Mouse (Mus musculus): ENCODE data around the gene Trpm2. TPM values are rescaled to one million over a fixed set of nuclear protein-coding genes. Genes with fewer than 3 reads are reported as not detected.
"Not testable (repeated sequence)": the region's sequence is repeated elsewhere in the genome, so short reads cannot be mapped to it uniquely, and the experiment has no call there.

The Trpm2 gene
- 0.07 and 0.13 TPM in 2 replicates for polyA plus RNA-seq (2014; fragmentation: Nextera tagmentation; extraction: Ambion mirVana)

DNA sequence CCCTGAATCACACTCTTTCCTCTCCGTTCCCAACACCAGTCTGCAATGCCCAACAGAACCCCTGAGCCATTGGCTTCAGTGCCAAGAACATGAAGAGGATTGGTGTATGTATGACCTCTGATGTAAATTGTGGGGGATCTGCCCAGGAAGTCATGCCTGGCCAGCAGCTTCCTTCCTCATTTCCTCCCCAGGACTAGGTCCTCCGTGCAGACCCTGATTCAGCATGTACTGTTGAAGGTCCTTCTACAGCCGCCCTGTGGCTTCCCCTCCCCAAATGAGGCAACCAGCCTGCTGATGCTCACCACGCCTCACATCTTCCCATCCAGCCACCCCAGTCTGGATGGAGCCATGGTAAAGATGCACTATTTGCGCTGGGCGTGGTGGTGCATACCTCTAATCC is at the start of gene Trpm2:
Trpm2 (minus strand) TSS at position 83 of the 400 bp plus-strand sequence.
- no peak within 1 kb of the TSS for H3K9ac ChIP-seq (ENCODE audit: low read depth, low read length)

DNA sequence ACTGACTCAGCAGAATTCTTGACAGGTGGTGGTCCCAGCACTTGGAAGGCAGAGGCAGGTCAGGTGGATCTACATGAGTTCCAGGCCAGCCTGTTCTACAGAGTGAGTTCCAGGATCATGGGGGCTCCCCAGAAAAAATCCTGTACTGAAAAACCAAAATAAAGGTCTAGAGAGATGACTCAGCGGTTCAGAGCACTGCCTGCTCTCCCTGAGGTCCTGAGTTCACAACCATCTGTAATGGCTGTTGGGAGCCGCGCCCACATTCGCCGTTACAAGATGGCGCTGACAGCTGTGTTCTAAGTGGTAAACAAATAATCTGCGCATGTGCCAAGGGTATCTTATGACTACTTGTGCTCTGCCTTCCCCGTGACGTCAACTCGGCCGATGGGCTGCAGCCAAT is 49.6 kb upstream of the Trpm2 start:
- not testable (repeated sequence) for H3K27ac ChIP-seq (ENCODE audit: low read depth, low read length)

More for the DNA sequence above, at the start of gene Trpm2:
- Histone ChIP-seq H3K27ac (ENCODE audit: low read depth, low read length) (no peak within 1 kb of the TSS), H3K4me3 (ENCODE audit: low read depth, low read length) (peak within 1 kb of the TSS; percentile 31), H3K9me3 (replicated peaks; ENCODE audit: control insufficient read depth, low read length) (no peaks in the 10 kb centered on the region), H3K36me3 (ENCODE audit: control insufficient read depth, insufficient read depth, low read length) (no peaks in the 10 kb centered on the region), H3K4me1 (ENCODE audit: control insufficient read depth, insufficient read depth, low read length) (peaks cover 4% of the 10 kb centered on the region; the same call in 1 of the 2 replicates), H3K4me2 (peak within 1 kb of the TSS; percentile 63), H3K27me3 (ENCODE audit: control insufficient read depth, insufficient read depth, low read length) (peaks cover 35% of the 10 kb centered on the region)
- 63% methylated on average over 6 of the region's 6 CpGs for WGBS (ENCODE audit: insufficient replicate concordance)
- ATAC-seq (replicated peaks; ENCODE audit: insufficient number of reproducible peaks, low FRiP score, low TSS enrichment), result no peak

DNA sequence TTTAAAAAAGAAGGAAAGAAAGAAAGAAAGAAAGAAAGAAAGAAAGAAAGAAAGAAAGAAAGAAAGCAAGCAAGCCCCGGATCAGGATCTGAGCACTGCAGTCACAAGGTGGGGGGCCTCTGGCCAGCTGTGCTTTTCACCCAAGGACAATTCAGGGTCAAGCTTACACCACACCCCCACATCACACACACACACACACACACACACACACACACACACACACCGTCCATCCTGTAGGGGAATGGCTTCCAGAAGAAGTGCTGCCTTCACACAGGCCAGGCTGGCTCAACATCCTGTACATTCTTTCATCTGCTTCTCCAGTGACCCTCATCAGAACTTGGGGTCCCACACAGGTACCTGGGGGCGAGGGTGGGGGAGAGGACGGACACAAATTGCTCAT is 48.9 kb upstream of the Trpm2 start:
- H3K36me3 ChIP-seq (ENCODE audit: control insufficient read depth, insufficient read depth, low read length), result no peaks in the 10 kb centered on the region
- 85% methylated on average over 4 of the region's 4 CpGs for WGBS (ENCODE audit: insufficient replicate concordance)

More for the DNA sequence above, 49.6 kb upstream of the Trpm2 start:
- not testable (repeated sequence) for H3K4me2 ChIP-seq; H3K27me3 ChIP-seq (ENCODE audit: control insufficient read depth, insufficient read depth, low read length); H3K4me1 ChIP-seq (ENCODE audit: control insufficient read depth, insufficient read depth, low read length); H3K9ac ChIP-seq (ENCODE audit: low read depth, low read length); H3K4me3 ChIP-seq (ENCODE audit: low read depth, low read length); H3K36me3 ChIP-seq (ENCODE audit: control insufficient read depth, insufficient read depth, low read length); ATAC-seq (replicated peaks; ENCODE audit: insufficient number of reproducible peaks, low FRiP score, low TSS enrichment); H3K9me3 ChIP-seq (replicated peaks; ENCODE audit: control insufficient read depth, low read length)
- 96% methylated on average over 6 of the region's 11 CpGs for WGBS (ENCODE audit: insufficient replicate concordance)

DNA sequence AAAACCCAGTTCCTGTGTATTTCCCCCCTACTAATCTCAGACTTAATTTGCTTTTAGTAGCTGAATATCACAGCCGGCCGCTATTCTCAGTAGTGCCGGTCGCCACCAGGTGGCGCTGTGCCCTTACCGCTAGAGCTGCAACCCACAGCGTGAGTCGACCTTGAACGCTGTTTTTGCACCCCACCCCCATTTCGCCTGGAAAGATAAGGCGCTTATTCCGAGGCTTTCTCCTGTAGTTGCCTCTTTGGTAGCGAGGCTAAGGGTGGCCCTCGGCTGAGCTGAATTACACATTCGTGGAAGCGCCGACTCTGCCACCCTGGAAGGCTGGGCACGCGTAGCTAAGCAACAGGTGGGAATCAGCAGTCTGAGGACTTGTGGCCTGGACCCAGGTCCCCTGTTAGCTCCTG is 48.4 kb upstream of the Trpm2 start:
- Histone ChIP-seq H3K27me3 (ENCODE audit: control insufficient read depth, insufficient read depth, low read length) (no peaks in the 10 kb centered on the region), H3K4me1 (ENCODE audit: control insufficient read depth, insufficient read depth, low read length) (no peaks in the 10 kb centered on the region), H3K4me3 (ENCODE audit: low read depth, low read length) (peak overlapping the region; percentile 22), H3K9ac (ENCODE audit: low read depth, low read length) (peak overlapping the region; percentile 43; the same call in 1 of the 2 replicates), H3K9me3 (replicated peaks; ENCODE audit: control insufficient read depth, low read length) (no peaks in the 10 kb centered on the region; the same call in 1 of the 2 replicates), H3K27ac (ENCODE audit: low read depth, low read length) (no peak overlapping the region), H3K4me2 (peak overlapping the region; percentile 55), H3K36me3 (ENCODE audit: control insufficient read depth, insufficient read depth, low read length) (no peaks in the 10 kb centered on the region)
- 19% methylated on average over 19 of the region's 19 CpGs for WGBS (ENCODE audit: insufficient replicate concordance)
- peak; percentile 49; the same call in 1 of the 2 replicates for ATAC-seq (replicated peaks; ENCODE audit: insufficient number of reproducible peaks, low FRiP score, low TSS enrichment)

More for the DNA sequence above, 48.9 kb upstream of the Trpm2 start:
- Histone ChIP-seq H3K9ac (ENCODE audit: low read depth, low read length) (no peak overlapping the region), H3K4me3 (ENCODE audit: low read depth, low read length) (no peak overlapping the region), H3K9me3 (replicated peaks; ENCODE audit: control insufficient read depth, low read length) (no peaks in the 10 kb centered on the region; the same call in 1 of the 2 replicates), H3K4me2 (no peak overlapping the region), H3K4me1 (ENCODE audit: control insufficient read depth, insufficient read depth, low read length) (no peaks in the 10 kb centered on the region), H3K27ac (ENCODE audit: low read depth, low read length) (no peak overlapping the region), H3K27me3 (ENCODE audit: control insufficient read depth, insufficient read depth, low read length) (no peaks in the 10 kb centered on the region)
- no peak for ATAC-seq (replicated peaks; ENCODE audit: insufficient number of reproducible peaks, low FRiP score, low TSS enrichment)

DNA sequence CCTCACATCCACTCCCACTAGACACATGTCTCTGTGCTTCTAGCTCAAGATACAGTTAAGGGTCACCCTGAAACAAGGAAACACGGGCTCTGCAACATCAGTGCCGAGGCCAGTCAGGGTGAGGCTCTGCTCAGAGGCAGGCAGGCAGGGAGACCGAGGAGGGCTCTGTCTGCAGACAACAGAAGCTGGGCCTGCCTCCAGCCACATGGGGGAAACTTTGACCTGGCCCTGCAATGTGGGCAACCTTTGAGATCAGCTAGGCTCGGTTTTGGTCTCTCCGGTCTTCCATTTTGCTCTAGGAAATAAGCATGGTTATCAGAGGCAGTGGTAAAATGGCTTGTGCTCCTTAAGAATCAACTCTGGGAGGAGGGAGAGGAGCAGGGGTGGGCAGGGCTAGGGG is 46.0 kb upstream of the Trpm2 start:
- ATAC-seq (replicated peaks; ENCODE audit: insufficient number of reproducible peaks, low FRiP score, low TSS enrichment), result no peak
- Histone ChIP-seq H3K27ac (ENCODE audit: low read depth, low read length) (no peak overlapping the region), H3K9ac (ENCODE audit: low read depth, low read length) (no peak overlapping the region), H3K9me3 (replicated peaks; ENCODE audit: control insufficient read depth, low read length) (no peaks in the 10 kb centered on the region; the same call in 1 of the 2 replicates), H3K36me3 (ENCODE audit: control insufficient read depth, insufficient read depth, low read length) (no peaks in the 10 kb centered on the region), H3K4me1 (ENCODE audit: control insufficient read depth, insufficient read depth, low read length) (no peaks in the 10 kb centered on the region), H3K4me2 (no peak overlapping the region), H3K4me3 (ENCODE audit: low read depth, low read length) (no peak overlapping the region), H3K27me3 (ENCODE audit: control insufficient read depth, insufficient read depth, low read length) (no peaks in the 10 kb centered on the region)
- WGBS (ENCODE audit: insufficient replicate concordance), result 48% methylated on average over 5 of the region's 5 CpGs

DNA sequence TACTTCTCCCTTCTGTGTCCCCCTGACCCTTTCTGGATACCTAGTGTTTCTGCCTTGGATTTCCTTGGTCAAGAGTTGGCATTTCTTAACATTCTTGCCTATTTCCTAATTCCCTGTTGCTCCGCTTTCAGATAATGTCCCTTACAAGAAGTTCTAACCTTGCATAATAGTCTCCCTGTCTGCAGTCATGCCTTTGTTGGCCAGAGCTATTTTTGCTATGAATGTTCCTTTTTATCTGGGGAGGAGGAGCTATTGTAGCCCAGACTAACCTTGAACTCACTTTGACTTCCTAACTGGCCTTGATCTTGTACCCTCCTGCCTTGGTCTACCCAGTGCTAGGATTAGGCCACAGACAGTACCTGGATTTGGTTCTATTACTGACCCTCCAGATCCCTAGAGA is 45.1 kb upstream of the Trpm2 start:
- Histone ChIP-seq H3K4me1 (ENCODE audit: control insufficient read depth, insufficient read depth, low read length) (no peaks in the 10 kb centered on the region), H3K27ac (ENCODE audit: low read depth, low read length) (0 out of 2 replicates have a peak overlapping the region, but pooled peaks have one; percentile 36), H3K4me3 (ENCODE audit: low read depth, low read length) (no peak overlapping the region), H3K9ac (ENCODE audit: low read depth, low read length) (no peak overlapping the region), H3K9me3 (replicated peaks; ENCODE audit: control insufficient read depth, low read length) (no peaks in the 10 kb centered on the region; the same call in 1 of the 2 replicates), H3K4me2 (no peak overlapping the region), H3K36me3 (ENCODE audit: control insufficient read depth, insufficient read depth, low read length) (no peaks in the 10 kb centered on the region), H3K27me3 (ENCODE audit: control insufficient read depth, insufficient read depth, low read length) (no peaks in the 10 kb centered on the region)
- ATAC-seq (replicated peaks; ENCODE audit: insufficient number of reproducible peaks, low FRiP score, low TSS enrichment), result no peak
- WGBS (ENCODE audit: insufficient replicate concordance), result 69% methylated on average over 1 of the region's 1 CpGs

DNA sequence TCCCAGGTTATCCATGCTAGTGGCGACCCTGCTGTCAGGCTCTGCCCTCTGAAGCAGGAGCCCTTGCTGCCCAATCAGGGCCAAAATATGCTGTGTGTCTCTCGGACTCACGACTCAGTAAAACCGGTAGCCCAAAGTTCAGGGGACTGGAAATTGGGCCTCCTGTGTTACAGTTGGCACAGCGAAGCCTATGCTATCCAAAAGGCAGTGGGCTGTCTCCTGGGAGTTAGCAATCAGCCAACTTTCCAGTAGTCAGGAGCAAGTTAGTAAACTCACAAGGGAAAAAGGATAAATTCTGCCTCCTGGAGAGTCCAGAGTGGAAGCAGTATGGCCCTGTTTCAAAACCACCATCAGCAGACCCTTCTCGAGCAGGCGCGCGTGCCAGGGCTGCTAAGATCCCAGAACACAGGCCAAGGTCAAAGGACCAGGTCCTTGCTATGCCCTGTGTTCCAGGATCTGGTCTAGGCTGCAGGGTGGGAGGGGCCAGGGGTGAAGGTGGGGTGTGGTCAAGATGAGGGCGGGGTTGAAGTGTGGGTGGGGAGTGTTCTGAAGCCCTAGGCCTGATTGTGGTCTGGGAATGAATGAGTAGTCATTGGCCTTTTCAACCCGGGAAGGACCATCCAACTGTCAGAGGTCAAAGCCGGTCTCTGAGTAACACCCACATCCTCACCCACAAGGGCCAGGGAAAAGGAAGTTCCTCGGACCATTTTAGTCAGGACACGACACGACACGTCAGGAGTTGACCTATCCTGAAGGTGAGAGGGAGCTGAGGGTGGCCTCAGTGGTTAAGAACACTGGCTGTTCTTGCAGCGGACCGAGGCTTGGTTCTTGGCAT is 42.5 kb upstream of the Trpm2 start:
- Histone ChIP-seq H3K4me3 (ENCODE audit: low read depth, low read length) (no peak overlapping the region), H3K9me3 (replicated peaks; ENCODE audit: control insufficient read depth, low read length) (no peaks in the 10 kb centered on the region; the same call in 1 of the 2 replicates), H3K27me3 (ENCODE audit: control insufficient read depth, insufficient read depth, low read length) (no peaks in the 10 kb centered on the region), H3K27ac (ENCODE audit: low read depth, low read length) (no peak overlapping the region), H3K36me3 (ENCODE audit: control insufficient read depth, insufficient read depth, low read length) (no peaks in the 10 kb centered on the region), H3K4me2 (no peak overlapping the region), H3K4me1 (ENCODE audit: control insufficient read depth, insufficient read depth, low read length) (peaks cover 10% of the 10 kb centered on the region), H3K9ac (ENCODE audit: low read depth, low read length) (no peak overlapping the region)
- ATAC-seq (replicated peaks; ENCODE audit: insufficient number of reproducible peaks, low FRiP score, low TSS enrichment), result no peak
- WGBS (ENCODE audit: insufficient replicate concordance), result 88% methylated on average over 18 of the region's 18 CpGs

DNA sequence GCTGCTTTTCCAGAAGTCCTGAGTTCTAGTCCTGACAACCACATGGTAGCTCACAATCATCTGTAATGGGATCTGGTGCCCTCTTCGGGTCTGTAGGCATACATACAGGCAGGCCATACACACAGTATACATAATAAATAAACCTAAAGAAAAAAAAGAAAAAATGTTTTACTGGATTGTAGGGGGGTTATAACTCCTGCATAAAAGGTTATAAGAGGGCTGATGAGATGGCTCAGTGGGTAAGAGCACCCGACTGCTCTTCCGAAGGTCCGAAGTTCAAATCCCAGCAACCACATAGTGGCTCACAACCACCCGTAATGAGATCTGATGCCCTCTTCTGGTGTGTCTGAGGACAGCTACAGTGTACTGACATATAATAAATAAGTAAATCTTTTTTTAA is 40.8 kb upstream of the Trpm2 start:
- not testable (repeated sequence) for ATAC-seq (replicated peaks; ENCODE audit: insufficient number of reproducible peaks, low FRiP score, low TSS enrichment); H3K9me3 ChIP-seq (replicated peaks; ENCODE audit: control insufficient read depth, low read length); H3K36me3 ChIP-seq (ENCODE audit: control insufficient read depth, insufficient read depth, low read length); H3K4me3 ChIP-seq (ENCODE audit: low read depth, low read length); H3K9ac ChIP-seq (ENCODE audit: low read depth, low read length); H3K27me3 ChIP-seq (ENCODE audit: control insufficient read depth, insufficient read depth, low read length); H3K4me2 ChIP-seq; H3K27ac ChIP-seq (ENCODE audit: low read depth, low read length)
- WGBS (ENCODE audit: insufficient replicate concordance), result 89% methylated on average over 5 of the region's 5 CpGs
- H3K4me1 ChIP-seq (ENCODE audit: control insufficient read depth, insufficient read depth, low read length), result peaks cover 27% of the 10 kb centered on the region
